Mouse (Mus musculus): Measurements from ENCODE around the gene Ptx3.
A peak's percentile ranks its signal among the peaks of the same experiment; 100 is the strongest.

Gene Ptx3

DNA sequence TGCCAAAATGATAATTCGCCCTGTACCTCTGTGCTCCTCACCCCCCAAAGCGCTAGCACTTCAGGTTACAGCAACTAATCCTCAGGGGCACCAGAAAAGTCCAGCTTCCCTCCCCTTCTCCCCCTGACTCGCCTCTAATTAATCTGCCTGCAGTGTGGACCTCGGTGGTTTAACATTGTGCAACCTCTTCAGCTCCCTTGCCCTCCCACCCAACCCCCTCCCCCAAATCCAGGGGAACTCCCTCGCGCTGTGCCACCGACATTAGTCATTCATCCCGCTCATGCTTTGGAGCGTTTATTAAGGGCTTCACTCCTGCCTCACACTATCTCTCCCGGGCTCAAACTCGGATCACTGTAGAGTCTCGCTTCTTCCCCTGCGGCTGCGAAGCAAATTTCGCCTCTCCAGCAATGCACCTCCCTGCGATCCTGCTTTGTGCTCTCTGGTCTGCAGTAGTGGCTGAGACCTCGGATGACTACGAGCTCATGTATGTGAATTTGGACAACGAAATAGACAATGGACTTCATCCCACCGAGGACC, at the start of gene Ptx3:
Gene Ptx3, plus strand, starts transcription at position 256 of the 537 bp plus-strand sequence.
- peak; percentile 56 for DNase-seq (ENCODE audit: low read depth, low spot score)

DNA sequence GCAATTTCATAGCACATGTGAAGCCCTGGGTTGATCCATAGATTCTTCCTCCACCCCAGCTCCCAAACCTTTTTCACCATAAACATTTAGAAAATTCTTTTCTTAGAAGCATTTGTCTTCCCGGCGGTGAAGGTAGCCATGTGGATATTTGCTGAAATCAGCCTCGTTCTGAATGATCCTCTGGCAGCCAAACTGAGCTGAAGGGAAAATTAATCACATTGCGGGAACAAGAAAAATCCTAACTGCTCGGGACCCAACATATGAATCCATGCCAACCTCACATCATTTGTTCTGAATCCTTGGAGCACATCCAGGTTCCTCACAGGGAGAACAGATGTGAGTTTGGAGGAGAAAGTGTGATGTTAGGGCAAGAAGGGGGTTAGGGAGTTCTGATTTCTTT, 46.8 kb upstream of the Ptx3 start:
- DNase-seq (ENCODE audit: low read depth, low spot score) = no peak

GRCm38 (mm10) chr3:66179647-66180046, 40.1 kb upstream of the Ptx3 start:
- DNase-seq (ENCODE audit: low read depth, low spot score) = no peak

- DNase-seq (ENCODE audit: low read depth, low spot score) = no peak
These were observed 25.7 kb upstream of the Ptx3 start for GRCm38 (mm10) chr3:66193910-66194562.

DNA sequence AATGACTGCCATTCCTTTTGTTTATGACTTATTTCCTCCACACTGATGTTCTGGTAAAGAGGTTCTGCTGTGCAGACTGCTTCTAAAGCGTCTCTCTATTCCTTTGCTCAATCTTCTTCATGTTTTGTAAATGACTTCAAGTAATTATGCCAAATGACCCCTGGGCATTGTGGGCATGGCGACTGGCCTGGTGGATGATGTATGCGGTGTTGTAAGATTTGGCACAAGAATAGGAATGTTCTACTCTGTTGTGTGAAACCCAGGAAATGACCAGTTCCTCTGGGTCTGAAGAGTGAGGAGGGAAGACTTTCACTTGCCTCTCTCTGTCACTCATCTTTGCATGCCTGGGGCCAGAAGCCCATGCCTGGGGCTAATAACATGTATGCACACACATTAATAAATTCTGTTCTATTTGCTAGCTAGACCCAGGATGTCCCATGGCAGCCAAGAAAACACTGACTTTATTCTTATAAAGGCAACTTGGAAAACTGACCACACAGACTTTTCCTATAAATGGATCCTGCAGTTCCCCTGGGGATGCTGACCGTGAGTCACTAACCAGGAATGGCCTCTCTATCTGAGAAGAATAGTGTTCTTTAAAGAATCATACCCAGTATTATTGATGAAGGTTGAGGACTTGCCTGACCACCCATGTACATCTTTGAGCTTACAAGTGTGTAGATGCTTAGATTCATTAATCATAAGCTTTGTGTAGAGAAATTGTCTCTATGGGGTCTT, 10.7 kb upstream of the Ptx3 start:
- DNase-seq (ENCODE audit: low read depth, low spot score) = no peak

- no peak for DNase-seq (ENCODE audit: low read depth, low spot score)
These were observed 6.2 kb upstream of the Ptx3 start for GRCm38 (mm10) chr3:66213524-66213923.

- peak; percentile 34 for DNase-seq (ENCODE audit: low read depth, low spot score)
These were observed 4.0 kb upstream of the Ptx3 start for GRCm38 (mm10) chr3:66215759-66216158.

GRCm38 (mm10) chr3:66220554-66221242, 988 bp downstream of the Ptx3 start:
- peak; percentile 60 for DNase-seq (ENCODE audit: low read depth, low spot score)

- DNase-seq (ENCODE audit: low read depth, low spot score) = peak; percentile 69
These were observed 1.5 kb downstream of the Ptx3 start for GRCm38 (mm10) chr3:66221243-66221611.

DNA sequence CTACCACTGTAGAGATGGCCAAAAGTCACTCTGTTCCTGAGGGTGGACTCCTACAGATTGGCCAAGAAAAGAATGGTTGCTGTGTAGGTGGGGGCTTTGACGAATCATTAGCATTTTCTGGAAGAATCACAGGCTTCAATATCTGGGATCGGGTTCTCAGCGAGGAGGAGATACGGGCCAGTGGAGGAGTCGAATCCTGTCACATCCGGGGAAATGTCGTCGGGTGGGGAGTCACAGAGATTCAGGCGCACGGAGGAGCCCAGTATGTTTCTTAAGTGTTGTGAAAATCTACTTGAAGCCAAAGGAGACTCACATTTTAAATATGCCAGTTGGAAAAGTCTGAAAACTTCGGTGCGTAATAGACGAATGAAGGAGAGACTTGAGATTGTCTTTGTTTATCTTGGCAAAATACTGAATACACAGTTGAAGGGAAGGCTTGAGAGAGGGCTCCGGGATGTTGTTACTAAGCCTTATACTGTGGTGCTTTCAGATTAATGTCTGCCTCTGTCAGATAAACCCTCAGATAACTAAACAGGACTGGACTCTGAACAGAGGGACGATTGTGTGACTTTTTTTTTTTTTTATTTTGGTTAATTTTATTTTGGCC, 5.3 kb downstream of the Ptx3 start:
- DNase-seq (ENCODE audit: low read depth, low spot score) = no peak

DNA sequence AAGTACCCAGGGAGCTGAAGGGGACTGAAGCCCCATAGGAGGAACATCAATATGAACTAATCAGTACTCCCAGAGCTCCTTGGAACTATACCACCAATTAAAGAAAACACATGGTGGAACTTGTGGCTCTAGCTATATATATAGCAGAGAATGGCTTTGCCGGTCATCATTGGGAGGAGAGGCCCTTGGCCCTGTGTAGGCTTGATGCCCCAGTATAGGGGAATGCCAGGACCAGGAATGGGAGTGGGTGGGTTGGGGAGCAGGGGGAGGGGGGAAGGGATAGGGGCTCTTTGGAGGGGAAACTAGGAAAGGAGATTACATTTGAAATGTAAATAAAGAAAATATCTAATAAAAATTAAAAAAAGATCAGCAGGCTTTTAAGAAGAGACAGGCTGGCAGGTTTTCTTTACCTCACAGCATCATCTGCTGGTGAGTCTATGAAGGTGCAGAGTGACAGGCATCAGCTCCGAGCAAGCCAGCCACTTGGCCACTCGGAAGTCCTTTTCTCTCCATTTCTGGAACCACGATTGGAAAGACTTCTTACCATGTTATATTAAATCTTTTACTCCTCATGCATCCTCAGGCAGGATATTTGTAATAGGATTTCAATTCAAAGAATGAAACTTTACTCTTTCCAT, 16.6 kb downstream of the Ptx3 start:
- DNase-seq (ENCODE audit: low read depth, low spot score) = peak; percentile 24

DNA sequence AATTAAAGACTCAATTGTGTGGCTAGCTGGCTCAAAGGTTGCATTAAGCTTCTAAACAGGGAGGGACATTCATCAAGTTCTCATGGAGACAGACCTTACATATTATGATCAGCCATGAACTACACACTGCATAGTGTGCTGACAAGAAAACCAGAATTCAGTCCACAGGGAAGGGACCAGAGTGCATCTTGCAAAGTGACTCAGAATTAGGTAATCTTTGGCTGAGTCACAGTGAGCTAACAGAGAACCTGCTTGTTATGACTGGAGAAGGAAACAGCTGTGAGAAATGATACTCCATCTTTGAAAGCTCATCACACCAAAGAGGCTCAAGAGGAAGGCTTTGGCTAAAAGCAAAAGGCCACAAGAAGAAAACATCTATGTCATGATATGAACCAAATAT, 20.8 kb downstream of the Ptx3 start:
- no peak for DNase-seq (ENCODE audit: low read depth, low spot score)

DNA sequence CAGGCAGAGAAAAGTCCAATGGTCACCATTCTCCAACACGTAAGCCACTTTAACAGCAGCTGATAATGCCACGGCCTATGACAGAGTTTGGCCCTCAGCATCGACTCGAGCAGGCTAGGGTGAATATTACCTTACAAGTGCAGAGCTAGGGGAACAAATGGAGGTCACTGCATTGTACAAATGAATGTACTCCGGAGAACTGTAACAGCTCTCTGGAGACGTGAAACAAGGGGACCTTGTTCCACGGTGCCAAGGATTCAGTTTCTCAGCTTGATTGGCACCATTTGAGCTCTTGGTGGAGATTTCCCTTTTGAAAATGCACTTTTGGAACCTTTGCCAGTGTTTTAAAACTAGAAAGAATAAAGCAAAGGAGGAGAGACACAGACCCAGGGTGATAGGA, 32.1 kb downstream of the Ptx3 start:
- no peak for DNase-seq (ENCODE audit: low read depth, low spot score)

- no peak for DNase-seq (ENCODE audit: low read depth, low spot score)
These were observed 34.9 kb downstream of the Ptx3 start for GRCm38 (mm10) chr3:66254504-66255105.

DNA sequence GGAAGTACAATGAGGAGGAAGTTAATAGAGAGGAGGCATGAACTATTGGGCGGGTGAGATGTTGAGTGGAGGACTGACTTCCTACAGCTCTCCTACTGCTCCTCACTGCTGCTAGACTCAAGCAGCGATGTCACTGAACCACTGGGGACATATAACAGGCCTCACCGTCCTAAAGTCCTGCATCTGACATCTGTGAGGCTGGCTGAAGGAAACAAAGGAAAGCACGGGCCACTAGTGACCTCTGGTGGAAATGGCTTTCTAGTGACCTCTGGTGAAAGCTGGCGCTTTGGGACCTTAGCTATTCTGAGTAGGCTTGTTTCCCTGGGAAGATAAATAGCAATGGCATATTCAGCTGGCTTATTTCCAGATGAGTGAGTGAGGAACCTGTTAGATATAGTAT, 42.6 kb downstream of the Ptx3 start:
- peak; percentile 50 for DNase-seq (ENCODE audit: low read depth, low spot score)

DNA sequence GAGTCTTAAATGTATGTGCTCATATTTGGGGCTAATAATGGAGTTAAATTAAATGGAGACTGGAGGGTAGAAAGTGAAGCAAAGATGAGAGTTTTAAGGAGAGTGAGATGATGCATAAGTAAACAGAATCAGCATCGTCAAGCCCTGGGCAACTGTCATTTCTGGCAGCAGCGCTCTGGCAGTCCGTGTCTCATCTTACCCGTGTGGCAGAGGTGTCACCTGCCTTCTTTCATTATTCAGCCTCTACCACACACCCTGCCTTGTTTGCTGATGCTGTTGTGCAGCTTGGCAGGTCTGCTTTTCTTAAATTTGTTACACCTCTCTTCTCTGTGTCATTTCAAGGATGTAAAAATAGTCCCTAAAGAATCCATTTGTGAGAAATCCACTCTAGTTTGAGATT, 43.6 kb downstream of the Ptx3 start:
- DNase-seq (ENCODE audit: low read depth, low spot score) = no peak

Data from mesoderm, embryonic 11.5 days (tissue).